Mouse (Mus musculus) duodenum, adult 2 months (tissue): ENCODE results near the gene Hoxb13. TPM values are rescaled to one million over a fixed set of nuclear protein-coding genes. Genes with fewer than 3 reads are reported as not detected.

ENCODE experiments used
- polyA plus RNA-seq: library from polyadenylated mRNA; depleted of rRNA; stranded (reverse); fragments of >200 nt; gene quantifications from 2 replicates; pipeline ENCODE4 v1.2.3, GENCODE M21; 2012; ENCODE audit warnings: low replicate concordance; rRNA removed

Hoxb13 gene
- polyA plus RNA-seq, result 0.04 and 0.38 TPM in 2 replicates

DNA sequence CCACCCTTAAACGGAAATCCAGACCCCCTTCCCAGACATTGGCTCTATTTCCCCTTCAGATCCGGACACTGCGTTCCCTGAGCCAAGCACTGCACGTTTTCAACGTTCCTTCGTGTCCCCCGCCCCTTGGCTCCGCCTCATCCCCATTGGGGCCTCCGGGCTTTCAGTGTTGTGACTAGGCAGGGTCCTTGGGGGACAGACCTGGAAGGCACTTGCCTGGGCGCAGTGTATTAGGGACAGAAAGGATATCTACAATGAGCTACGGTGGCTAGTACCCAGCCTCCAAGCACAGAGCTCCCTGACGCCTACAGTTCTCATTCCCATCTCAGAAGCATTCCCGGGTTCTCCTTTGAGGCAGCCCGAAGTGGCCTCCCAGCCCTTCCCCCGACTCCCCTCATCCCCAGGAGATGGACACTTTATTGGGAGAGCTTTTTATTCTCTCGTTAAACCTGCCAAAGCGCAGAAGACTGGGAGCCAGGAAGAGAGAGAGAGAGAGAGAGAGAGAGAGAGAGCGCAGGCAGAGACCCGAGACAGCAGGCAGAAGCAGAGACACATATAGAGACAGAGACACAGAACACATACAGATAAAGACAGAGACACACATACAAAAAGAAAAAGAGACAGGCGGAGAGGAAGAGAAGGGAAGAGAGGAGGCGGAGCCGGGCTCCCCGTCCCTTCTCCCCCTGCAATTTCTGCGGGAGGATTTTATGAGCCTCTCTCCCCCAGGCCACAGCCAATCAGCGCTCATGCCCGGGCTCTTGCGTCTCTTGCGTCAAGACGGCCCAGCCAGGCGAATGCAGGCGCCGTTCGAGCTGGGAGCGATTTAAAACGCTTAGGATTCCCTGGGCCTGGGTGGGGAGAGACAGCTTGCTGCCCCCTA, at the start of gene Hoxb13:
Hoxb13 (plus strand) TSS at position 796 of the 880 bp plus-strand sequence.

Other genes starting within 250 kb of the Hoxb13 start
- 0.01 TPM in 1 of 2 replicates, not detected in the other for gene Igf2bp1, start 188.4 kb upstream of the Hoxb13 start, polyA plus RNA-seq
- gene Gip, start 169.8 kb upstream of the Hoxb13 start, polyA plus RNA-seq, result 29.2 and 58.2 TPM in 2 replicates
- 12.5 and 20.3 TPM in 2 replicates for gene Snf8, start 159.4 kb upstream of the Hoxb13 start, polyA plus RNA-seq
- gene Ube2z, start 128.9 kb upstream of the Hoxb13 start, polyA plus RNA-seq, result 13.4 and 17.6 TPM in 2 replicates
- 1,425 and 1,729 TPM in 2 replicates for gene Atp5g1, start 118.6 kb upstream of the Hoxb13 start, polyA plus RNA-seq
- gene Calcoco2, start 82.4 kb upstream of the Hoxb13 start, polyA plus RNA-seq, result not detected in 2 replicates
- gene Ttll6, start 60.5 kb upstream of the Hoxb13 start, polyA plus RNA-seq, result 0.18 TPM in 1 of 2 replicates, not detected in the other
- gene Hoxb9, start 77.1 kb downstream of the Hoxb13 start, polyA plus RNA-seq, result 0.07 and 0.15 TPM in 2 replicates
- gene Hoxb8, start 87.6 kb downstream of the Hoxb13 start, polyA plus RNA-seq, result 0.51 and 6.0 TPM in 2 replicates
- gene Hoxb7, start 92.3 kb downstream of the Hoxb13 start, polyA plus RNA-seq, result 0.23 and 1.7 TPM in 2 replicates
- 1.3 and 11.0 TPM in 2 replicates for gene Hoxb6, start 98.2 kb downstream of the Hoxb13 start, polyA plus RNA-seq
- 3.1 and 4.1 TPM in 2 replicates for gene Hoxb5, start 109.0 kb downstream of the Hoxb13 start, polyA plus RNA-seq
- 4.6 and 4.9 TPM in 2 replicates for gene Hoxb4, start 124.0 kb downstream of the Hoxb13 start, polyA plus RNA-seq
- gene Hoxb3, start 129.0 kb downstream of the Hoxb13 start, polyA plus RNA-seq, result 3.2 and 6.5 TPM in 2 replicates
- 15.3 and 16.3 TPM in 2 replicates for gene Hoxb2, start 156.2 kb downstream of the Hoxb13 start, polyA plus RNA-seq
- not detected in 2 replicates for gene Hoxb1, start 171.4 kb downstream of the Hoxb13 start, polyA plus RNA-seq